Mouse (Mus musculus): ENCODE results near the gene Ak2. TPM values are rescaled to one million over a fixed set of nuclear protein-coding genes. Genes with fewer than 3 reads are reported as not detected.
A peak's percentile ranks its signal among the peaks of the same experiment; 100 is the strongest.

Gene Ak2
- 10 to 100 TPM; 24.9 TPM for total RNA-seq (2021)
- long read RNA-seq, transcript Ak2-202 (7 exons, 1,781 nt), result major isoform, 7 of 12 reads
- long read RNA-seq, partial matches to known transcripts, result 2 of 12 reads
- long read RNA-seq, other reads (novel, unspliced or antisense), result 1 of 12 reads

DNA sequence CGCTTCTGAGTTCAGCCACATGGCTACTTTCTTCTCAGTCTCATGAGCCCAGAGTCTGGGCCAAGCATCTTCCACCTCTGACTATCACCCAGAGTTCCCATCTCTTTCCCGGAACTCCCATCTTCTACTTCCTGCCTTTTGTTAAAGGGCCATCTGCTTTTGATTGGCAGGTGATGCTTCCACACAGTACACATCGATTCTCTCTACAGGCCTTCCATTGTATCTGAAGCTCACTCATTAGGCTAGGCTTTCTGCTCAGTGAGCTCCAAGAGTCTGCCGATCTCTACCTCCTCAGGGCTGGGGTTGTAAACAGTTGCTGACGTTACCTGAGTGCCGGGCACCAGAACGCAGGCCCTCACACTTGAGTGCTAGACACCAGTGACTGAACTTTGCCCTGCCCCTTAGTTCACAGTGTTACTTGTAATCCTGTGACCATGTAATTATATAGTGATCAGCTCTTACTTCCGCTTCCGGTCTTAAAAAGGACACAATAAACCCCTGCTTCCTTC, at the start of gene Ak2:
TSS of gene Ak2 (plus strand) at position 459 of the 509 bp plus-strand sequence.
- DNase-seq (ENCODE audit: low spot score in 2 of 2), result no peak

DNA sequence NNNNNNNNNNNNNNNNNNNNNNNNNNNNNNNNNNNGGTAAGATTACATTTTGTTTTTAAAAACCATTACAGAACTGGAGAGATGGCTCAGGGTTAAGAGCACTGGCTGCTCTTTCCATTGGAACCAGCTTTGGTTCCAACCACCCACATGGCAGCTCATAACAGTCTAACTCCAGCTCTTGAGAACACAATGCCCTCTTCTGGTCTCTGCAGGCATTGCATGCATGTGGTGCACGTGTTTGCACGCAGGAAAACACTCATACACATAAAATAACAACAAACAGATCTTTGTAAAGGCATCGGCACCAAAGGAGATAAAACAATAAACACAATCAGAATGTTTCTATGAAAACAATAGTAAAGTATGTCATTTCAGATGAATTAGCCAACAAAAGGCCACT, 49.4 kb upstream of the Ak2 start:
- no peak for DNase-seq (ENCODE audit: low spot score in 2 of 2)

DNA sequence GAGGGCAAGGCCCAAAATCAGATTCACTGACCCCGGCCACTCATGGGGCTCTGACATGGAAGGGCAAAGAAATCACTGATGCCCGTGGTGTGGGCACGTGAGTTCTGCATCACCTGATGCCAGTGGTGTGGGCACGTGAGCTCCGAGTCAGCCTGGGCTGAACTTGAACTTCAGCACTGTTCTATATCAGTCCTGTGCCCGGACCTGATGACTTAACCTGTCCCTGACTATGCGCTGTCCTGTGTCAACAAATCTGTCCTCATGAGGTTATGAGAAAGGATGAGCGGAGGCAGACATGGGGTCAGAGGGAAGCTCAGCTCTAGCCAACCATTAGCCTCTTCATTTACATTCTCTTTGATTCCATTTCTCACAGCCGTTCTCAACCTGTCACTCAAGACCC, 45.0 kb upstream of the Ak2 start:
- DNase-seq (ENCODE audit: low spot score in 2 of 2), result no peak

DNA sequence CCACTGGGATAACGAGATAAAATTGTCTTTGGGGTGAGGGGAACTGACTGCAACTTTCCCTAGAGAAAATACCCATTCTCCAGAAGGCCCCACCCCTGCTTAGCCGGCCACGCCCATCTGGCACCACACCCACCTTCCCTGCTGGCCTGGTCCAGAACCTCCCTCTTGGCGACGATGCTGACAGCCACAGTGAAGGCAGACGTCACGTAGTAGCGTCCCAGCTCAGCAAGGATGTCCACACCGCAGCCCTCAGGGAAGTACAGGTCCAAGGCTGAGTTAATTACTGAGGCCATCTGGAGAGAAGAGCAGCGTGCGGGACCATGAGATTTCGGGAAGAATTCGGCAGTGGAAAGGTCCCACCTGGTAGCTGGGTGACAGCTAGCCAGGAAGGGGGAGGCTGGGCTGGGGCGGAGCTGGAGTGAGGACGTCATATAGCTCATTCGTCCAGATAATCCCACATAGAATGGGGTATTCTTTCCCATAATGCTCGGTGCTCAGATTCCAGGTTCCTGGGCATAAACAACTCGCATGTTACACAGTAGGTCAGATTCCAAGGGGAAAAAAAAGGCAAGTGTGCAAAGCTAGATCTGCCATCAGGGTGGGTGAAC, 44.3 kb upstream of the Ak2 start:
- DNase-seq (ENCODE audit: low spot score in 2 of 2), result no peak

DNA sequence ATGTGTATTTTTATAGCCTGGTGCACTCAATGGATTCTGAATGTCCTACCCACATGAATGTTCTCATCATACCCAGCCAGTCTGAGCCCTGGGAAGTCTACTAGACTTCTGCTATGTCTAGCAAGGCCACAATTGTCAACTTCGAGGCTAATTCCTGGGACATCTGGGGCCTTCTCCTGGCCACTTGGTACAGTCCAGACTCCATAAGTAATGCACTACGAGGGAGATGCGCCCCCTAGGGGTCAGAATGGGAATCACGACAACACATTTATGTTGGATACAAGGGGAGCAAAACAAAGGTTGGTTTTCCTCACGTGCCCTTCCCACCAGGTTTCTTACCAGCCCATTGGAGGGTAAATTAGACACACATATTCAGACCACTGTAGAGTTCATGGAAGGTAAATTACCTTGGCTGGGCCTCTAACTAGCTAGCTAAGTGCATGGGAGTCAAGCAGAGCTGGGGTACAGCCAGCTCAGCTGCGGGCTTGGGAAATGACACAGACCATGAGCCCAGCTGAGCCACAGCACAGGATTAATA, 43.6 kb upstream of the Ak2 start:
- DNase-seq (ENCODE audit: low spot score in 2 of 2), result no peak

DNA sequence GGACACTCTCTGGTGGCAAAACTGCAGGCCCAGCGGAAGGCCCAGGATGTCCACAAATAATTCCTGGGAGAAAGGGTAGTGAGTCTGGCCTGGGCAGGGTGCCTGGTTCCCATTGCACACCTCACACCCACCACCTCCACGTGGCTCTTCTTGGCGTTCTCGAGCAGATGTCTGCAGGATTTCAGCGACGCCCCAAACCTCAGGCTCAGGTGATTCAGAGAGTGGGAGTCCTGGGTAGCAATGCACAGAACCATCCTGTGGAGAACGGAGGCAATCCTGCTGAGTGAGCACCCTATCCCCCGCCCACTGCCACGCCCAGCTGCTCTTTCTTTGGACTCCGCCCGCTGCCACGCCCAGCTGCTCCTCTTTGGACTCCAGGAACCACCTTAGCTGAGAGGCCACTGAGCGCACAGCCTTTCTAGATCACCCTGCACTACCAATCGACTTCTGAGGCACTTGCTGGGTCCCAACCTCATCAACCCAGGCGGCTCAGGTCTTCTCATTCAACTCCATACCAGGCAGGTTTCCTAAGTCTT, 42.2 kb upstream of the Ak2 start:
- no peak for DNase-seq (ENCODE audit: low spot score in 2 of 2)

DNA sequence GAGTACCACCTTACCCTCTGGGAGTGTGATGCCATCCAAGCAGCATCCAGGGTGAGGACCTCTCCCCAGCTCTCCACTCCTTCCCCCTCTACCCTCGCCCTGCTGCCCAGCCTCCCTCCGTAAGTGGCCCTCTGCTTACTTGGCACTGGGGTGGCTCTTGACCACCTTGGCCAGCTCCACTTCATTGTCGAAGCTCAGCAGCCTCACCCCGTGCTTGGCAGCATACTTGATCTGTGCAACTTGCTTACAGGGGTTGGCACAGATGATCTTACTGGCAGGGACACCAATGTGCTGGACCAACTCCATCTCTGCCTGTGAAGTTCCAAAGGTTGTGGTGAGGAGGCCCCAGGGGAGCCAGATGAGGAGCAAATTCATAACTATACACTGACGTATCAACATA, 41.3 kb upstream of the Ak2 start:
- DNase-seq (ENCODE audit: low spot score in 2 of 2), result no peak

DNA sequence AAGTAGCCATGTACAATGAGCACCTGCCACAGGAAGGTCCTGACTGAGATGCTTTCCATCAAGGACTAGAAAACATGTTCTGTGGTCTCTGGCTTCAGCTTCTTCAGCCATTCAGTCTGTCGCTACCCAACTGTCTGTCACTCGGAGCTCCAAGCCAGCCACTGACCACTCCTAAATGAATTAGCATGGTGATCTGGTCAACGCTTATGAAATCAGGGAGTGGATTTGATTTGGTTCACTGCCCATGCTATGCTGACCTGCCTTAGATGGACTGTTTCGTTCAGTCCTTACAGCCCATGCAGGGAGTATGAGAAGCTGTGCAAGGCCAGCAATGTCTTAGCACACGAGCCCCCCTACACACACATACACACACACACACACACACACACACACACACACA, 37.9 kb upstream of the Ak2 start:
- DNase-seq (ENCODE audit: low spot score in 2 of 2), result no peak

DNA sequence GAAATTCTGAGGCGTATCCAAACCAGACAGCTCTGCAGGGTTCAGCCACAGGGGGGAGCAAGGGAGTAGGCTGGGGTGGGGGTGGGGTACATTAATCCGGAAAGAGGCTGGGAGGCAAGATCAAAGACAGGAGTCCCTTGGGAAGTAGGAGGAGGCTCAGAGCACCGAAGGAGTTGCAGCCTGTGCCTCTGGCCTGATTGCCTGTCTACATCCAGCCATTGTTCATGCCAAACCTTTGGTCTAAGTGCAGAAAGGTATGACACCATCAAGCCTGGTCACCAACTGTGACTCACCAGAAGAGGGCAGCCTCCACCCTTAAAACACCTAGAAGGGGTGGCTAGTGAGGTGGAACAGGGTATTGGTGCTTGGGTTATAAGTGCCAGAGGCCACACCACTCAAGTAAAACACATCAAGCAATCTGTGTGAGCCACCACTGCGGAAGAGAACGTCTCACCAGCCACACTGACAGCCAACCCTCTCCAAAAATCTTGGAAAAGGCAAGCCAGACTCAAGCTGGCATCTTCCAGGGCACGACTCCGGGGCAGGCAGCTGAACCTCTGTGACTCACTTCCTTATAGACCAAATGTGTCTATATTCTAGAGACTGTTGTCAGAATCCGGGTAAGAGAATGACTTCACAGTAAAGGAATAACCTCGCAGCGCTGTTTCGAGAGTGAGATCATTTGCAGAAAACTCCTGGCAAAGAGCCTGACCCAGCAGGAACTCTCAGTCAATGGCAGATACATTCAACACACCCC, 34.4 kb upstream of the Ak2 start:
- peak in 1 of 2 experiments; percentile 48 for DNase-seq (ENCODE audit: low spot score in 2 of 2)

DNA sequence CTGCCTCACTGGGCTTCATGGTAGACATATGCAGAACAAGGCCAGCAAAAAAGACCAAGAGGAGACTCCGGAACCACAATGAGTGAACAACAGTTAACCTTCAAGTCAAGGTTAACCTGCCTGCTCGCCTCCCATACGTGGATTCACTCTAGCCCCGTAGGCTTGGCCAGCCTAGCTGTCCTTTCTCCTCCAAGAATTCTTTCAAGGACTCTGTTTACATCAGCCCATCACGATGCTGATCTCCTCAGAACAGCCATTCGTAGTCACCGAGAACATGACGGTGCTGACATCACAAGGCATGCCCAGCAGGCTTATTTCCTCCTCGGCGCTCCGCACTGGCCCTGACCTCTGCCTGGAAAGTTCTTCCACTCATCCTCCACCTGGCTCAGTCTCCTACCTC, 33.6 kb upstream of the Ak2 start:
- DNase-seq (ENCODE audit: low spot score in 2 of 2), result no peak

DNA sequence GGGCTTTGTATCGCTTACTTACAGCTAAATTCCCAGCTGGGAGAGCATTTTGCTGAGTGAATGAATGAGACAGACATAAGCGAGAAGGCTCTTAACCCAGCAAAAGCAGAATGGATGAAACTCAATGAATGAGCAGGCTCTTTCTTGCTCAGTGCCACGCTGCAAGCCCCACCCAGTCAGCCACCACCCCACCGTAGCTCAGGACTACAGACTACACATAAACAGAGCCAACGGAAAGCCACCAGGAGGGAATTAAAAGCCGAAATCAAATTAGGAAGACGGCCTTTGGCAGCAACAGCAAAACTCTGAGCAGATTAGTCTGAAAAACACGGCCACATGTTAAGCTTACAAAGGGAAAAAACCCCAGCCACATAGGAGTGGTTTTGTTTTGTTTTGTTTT, 32.9 kb upstream of the Ak2 start:
- no peak for DNase-seq (ENCODE audit: low spot score in 2 of 2)

DNA sequence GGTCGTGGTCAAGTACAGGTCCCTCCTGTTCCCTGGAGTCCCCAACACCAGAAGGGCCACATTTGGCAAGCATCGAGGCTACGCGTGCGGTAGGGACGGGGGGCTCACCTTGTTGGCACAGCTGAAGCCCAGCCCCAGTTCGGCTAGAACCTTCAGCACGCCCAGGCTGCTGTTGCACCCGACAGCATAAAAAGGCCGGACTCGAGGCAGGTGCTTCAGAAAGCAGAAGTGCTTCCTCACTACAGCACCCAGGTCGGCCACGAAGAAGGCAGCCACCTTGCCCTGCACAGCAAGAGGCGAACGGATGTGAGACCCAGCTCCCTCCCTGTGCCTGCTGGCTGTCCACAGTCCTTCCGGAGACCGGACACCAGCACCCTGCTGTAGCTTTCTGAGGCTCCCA, 32.1 kb upstream of the Ak2 start:
- no peak for DNase-seq (ENCODE audit: low spot score in 2 of 2)

DNA sequence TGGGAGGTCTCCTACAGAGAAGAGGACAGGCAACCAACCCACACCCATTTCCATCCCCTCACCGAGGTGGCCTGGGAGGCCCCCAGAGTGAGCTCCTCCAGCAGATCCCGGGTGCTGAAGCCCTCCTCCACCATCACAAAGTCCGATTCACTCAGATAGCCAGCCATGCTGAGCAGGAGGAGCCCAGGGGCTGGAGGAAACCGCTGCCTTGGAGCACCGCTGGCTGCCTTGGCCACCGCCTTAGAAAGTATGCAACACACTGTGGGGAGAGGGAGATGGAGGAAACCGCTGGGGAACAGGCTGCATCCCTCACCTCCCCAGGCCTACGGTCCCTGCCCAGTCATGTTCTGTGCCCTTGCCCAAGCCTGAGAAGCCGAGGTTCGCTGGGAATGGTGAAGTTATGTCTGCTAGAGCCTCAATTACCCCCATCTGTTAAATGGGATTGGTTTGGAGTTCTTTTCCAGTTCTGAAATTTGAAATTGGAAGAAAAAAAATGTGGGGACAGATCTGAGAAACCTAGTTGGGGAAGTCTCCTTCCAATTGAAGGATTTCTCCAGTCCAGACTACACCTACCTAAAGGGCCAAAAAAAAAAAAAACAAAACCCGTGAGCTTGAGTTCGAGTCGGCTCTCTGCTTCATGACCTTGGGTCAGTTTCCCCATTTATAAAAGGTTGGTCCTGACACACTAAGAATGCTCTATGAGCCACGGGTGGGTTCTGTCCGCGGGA, 30.3 kb upstream of the Ak2 start:
- no peak for DNase-seq (ENCODE audit: low spot score in 2 of 2)

DNA sequence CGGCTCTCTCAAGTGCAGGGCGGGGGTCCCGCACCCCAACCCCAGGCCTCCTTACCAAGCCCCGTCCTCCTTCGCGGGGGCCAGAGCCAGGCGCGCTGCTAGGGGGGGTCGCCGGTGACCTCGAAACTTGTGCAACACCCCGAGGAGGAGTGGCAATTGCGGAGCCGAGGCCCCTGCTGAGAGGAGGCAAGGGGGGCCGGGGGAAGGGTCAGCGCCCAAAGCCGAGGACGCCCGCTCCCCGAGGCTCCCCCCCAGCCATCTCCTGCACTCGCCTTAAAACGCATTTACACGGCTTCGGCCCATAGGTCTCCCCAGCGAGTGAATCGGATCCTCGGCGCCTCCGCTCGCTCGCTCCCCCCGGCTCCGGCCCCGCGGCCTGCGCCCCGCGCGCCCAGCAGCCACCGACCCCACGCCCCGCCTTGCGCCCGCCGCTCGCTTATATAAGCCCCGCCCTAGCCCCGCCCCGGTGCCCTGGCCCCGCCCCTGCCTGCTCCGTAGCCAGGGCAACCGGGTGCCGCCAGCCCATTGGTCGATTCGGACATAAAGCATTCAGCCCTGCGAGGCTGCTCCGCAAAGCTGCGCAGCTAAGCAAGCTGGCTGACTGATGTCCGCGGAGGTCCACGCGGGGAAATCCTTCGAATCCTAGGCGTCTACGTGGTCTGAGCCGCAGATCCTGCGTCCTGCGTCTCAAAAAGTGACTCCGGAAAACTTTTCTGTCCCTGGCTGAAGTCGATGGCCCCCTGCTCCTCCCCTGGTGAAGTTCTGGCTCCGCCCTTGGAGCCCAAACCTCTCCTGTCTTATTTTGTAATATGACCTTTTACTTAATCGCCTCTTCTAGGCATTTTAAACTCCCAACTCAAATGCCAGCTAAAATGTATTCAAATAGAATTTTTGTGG, 29.5 kb upstream of the Ak2 start, which contains the start of gene Azin2:
TSS of gene Azin2 (minus strand) at position 414 of the 897 bp plus-strand sequence.
- DNase-seq (ENCODE audit: low spot score in 2 of 2), result peak; percentile 83 to 94

DNA sequence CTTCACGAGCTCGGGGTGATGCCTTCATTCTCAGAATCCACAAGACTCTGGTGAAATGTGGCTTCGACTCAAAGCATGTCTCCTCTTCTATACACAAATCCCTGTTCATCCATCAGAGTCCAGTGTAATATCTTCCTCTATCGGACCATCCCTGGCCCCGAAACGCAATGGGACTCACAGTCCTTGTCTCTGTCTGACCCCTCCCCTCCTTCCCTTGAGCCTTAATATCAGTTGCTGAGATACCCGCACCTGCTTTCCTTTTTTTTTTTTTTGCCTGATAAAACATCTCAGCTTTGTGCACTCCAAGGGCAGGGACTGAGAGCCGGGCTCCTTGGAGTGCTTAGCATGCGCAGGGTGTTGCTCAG, 28.9 kb upstream of the Ak2 start:
- no peak for DNase-seq (ENCODE audit: low spot score in 2 of 2)

DNA sequence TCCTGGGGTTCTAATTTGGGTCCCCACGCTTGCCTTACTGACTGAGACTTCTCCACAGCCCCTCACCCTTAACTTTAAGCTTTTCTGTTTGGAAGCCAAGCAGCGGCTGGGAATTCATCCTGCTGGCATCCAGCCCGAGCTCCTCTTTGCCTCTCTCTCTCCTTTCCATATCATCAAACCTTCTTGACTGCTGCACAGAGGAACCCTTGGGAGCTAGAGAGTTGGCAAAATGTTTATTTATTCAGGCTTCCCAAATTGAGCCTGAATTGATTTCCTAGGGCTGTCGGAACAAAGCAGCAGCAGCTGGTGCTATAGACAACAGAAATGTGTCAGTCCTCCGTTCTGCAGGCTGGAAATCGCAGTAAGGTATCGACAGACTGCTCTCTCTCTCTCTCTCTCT, 25.0 kb upstream of the Ak2 start:
- peak in 1 of 2 experiments; percentile 48 for DNase-seq (ENCODE audit: low spot score in 2 of 2)

DNA sequence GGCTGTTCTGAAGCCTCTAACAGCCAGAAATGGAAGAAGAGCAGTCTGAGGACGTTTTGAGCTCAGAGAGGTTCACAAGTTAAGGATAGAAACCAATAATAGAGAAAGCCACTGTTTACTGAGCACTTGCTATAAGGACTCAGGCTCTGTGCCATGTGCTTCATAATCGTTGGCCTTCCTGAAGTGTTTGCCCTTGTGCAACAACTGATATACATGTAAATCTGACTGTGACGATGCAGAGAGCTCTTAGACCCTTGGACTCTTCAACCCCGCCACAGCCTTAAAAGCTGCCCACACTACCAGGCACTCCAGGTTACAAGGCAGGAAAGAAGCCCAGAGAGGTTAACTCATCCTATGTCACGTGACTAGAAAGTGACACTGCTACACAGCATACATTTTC, 22.7 kb upstream of the Ak2 start:
- no peak for DNase-seq (ENCODE audit: low spot score in 2 of 2)

DNA sequence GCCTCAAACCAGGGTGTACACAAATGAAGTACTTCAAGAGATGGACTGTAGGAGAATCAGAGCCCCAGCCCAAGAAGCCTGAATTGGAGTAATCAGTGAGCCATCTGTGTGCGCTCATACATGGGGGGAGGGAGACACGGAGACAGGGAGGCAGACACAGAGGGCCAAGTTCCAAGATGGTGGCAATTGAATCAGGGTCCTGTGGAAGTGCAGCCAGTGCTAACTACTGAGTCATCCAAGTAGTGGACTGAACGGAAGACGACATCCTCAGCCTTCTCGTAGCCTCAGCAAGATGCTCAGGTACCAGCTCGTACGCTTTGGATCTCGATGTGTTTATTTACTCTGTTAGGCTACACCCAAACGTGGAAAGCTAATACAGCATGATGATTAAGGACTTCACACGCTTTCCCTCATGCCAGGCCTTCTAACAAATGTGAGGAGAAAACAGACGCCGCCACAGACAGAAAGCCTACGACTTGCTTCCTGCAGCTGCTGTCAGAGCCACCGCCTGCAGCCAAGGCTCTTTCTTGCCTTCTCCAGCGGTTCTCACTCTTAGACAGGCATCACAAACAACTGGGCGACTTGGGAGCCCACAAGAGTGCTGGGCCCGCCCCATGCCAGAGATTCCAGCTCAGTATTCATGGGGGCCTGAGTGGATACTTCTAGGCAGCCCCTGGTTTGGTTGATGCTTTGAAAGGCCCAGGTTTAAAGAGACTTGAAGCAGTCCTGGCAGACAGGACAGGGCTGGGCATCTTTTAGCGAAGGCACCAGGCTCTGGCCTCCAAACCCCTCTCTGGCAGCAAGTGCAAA, 21.9 kb upstream of the Ak2 start:
- no peak for DNase-seq (ENCODE audit: low spot score in 2 of 2)

DNA sequence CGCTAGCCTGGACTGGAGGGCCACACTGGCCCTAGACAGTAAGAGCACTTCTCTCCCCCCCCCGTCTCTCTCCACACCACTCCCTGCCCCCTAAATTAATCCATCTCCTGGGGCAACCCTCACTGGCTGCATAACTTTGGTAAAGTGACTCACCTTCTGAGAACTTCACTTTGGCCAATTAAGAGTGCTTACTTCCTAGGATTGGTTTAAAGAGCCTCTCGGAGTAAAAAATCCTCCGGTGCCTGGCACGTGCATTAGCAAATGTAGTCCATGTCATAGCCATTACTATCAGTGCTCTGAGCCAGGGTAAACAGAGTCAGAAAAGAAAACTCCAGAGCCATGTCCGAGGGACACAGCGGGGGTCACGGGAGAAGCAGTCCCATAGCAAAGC, 21.3 kb upstream of the Ak2 start:
- no peak for DNase-seq (ENCODE audit: low spot score in 2 of 2)

Data from layer of hippocampus, adult 18-20 months (tissue).